Mouse (Mus musculus) embryonic facial prominence, embryonic 15.5 days (tissue): ENCODE results near the gene Irak1bp1. TPM values are rescaled to one million over a fixed set of nuclear protein-coding genes. Genes with fewer than 3 reads are reported as not detected.

Source experiments
- ATAC-seq: fragments of 200-750 bp; cut with Nextera tagmentation; 2 replicates; pipeline ENCODE4 v1.8.0; 2017; ENCODE audit warnings: low read depth, moderate TSS enrichment; ENCODE audit not compliant: insufficient number of reproducible peaks, low FRiP score, low TSS enrichment
- H3K27ac ChIP-seq: fragments of 300-500 bp; sonication (generic); replicated peaks from 2 replicates; pipeline ENCODE4 v1.5.1; 2015; ENCODE audit warnings: mild to moderate bottlenecking, inconsistent platforms
- H3K27me3 ChIP-seq: fragments of 300-500 bp; sonication (generic); 2 replicates; pipeline ENCODE4 v1.6.1; 2015; ENCODE audit warnings: inconsistent platforms
- H3K36me3 ChIP-seq: fragments of 300-500 bp; sonication (generic); 2 replicates; pipeline ENCODE4 v1.6.1; 2015; ENCODE audit warnings: mild to moderate bottlenecking, inconsistent platforms
- H3K4me1 ChIP-seq: fragments of 300-500 bp; sonication (generic); 2 replicates; pipeline ENCODE4 v1.6.1; 2015; ENCODE audit warnings: inconsistent platforms
- H3K4me2 ChIP-seq: fragments of 300-500 bp; sonication (generic); replicated peaks from 2 replicates; pipeline ENCODE4 v1.6.1; 2015; ENCODE audit warnings: mild to moderate bottlenecking, inconsistent platforms
- H3K4me3 ChIP-seq: fragments of 300-500 bp; sonication (generic); replicated peaks from 2 replicates; pipeline ENCODE4 v1.5.1; 2015; ENCODE audit warnings: mild to moderate bottlenecking, inconsistent platforms
- H3K9ac ChIP-seq: fragments of 300-500 bp; sonication (generic); 2 replicates; pipeline ENCODE4 v1.6.1; 2015; ENCODE audit warnings: inconsistent platforms
- H3K9me3 ChIP-seq: fragments of 300-500 bp; sonication (generic); replicated peaks from 2 replicates; pipeline ENCODE4 v1.6.1; 2016; ENCODE audit warnings: inconsistent platforms
- polyA plus RNA-seq: library from polyadenylated mRNA; unstranded; fragments of >200 nt; fragmentation: Nextera tagmentation; extraction: Ambion mirVana; gene quantifications from 2 replicates; pipeline ENCODE4 v1.2.1, GENCODE M21; 2015

Gene Irak1bp1
- polyA plus RNA-seq, 1 experiment from 2014 or later, result 20.4 TPM

- Histone ChIP-seq H3K27ac (no peak overlapping the region), H3K27me3 (no peaks in the 10 kb centered on the region), H3K4me1 (no peaks in the 10 kb centered on the region), H3K4me2 (no peak overlapping the region), H3K4me3 (no peak overlapping the region), H3K9ac (no peak overlapping the region), H3K36me3 (peaks cover 48% of the 10 kb centered on the region), H3K9me3 (no peaks in the 10 kb centered on the region)
- no peak for ATAC-seq
Observed at GRCm38 (mm10) chr9:82884177-82884576, 54.8 kb downstream of the Irak1bp1 start.

- Histone ChIP-seq H3K27ac (no peak overlapping the region), H3K36me3 (peaks cover 46% of the 10 kb centered on the region), H3K9ac (no peak overlapping the region), H3K4me3 (no peak overlapping the region), H3K27me3 (no peaks in the 10 kb centered on the region), H3K4me2 (no peak overlapping the region), H3K9me3 (no peaks in the 10 kb centered on the region), H3K4me1 (no peaks in the 10 kb centered on the region)
- ATAC-seq, result no peak
Observed at GRCm38 (mm10) chr9:82888645-82889044, 59.3 kb downstream of the Irak1bp1 start.

Other genes with a start within 250 kb of the Irak1bp1 start
- 86.7 and 88.8 TPM in 2 replicates for gene Phip, start 146.0 kb downstream of the Irak1bp1 start, polyA plus RNA-seq